Mouse (Mus musculus): ENCODE data around the gene Laptm4a. TPM values are rescaled to one million over a fixed set of nuclear protein-coding genes. Genes with fewer than 3 reads are reported as not detected.

The Laptm4a gene
- polyA plus RNA-seq, 1 experiment from 2014 or later, result 312 TPM

GRCm38 (mm10) chr12:8888445-8888844 is 33.0 kb upstream of the Laptm4a start:
- Histone ChIP-seq H3K27me3 (no peaks in the 10 kb centered on the region), H3K4me2 (no peak overlapping the region), H3K9me3 (replicated peaks) (no peaks in the 10 kb centered on the region), H3K36me3 (no peaks in the 10 kb centered on the region), H3K4me1 (replicated peaks) (peaks cover 19% of the 10 kb centered on the region), H3K27ac (0 out of 2 replicates have a peak overlapping the region, but pooled peaks have one; percentile 45), H3K9ac (no peak overlapping the region), H3K4me3 (no peak overlapping the region)
- WGBS, result 32% methylated on average over 7 of the region's 7 CpGs
- ATAC-seq (replicated peaks; ENCODE audit: insufficient number of reproducible peaks, insufficient read depth, low FRiP score, low read depth), result no peak

DNA sequence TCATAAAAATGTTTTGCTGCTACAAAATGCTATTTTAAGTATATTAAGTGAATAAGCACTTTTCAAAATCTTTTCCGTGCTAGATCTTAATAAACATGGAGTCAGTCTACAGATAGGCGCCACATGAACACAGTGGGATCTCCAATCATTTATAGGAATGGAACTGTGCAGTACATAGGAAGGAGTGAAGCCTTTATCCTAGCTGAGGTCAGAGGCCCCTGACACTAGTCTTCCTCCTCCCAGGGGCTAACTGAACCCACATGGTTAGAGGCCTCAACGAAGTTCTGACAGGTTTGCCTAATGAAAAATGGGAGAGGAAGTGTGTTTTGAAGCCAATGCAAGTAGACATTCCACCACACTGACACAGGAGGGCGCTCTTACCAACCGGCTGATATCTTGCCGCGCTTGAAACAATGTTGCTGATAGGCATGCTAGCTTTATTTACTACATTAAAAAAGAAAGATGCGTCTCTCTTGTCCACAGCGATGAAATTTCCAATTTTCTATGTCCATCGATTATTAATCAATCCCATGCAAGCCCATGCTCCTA is 32.3 kb upstream of the Laptm4a start:
- Histone ChIP-seq H3K27ac (no peak overlapping the region), H3K4me1 (replicated peaks) (peaks cover 22% of the 10 kb centered on the region), H3K9ac (no peak overlapping the region), H3K4me2 (no peak overlapping the region), H3K4me3 (no peak overlapping the region), H3K27me3 (no peaks in the 10 kb centered on the region), H3K36me3 (no peaks in the 10 kb centered on the region), H3K9me3 (replicated peaks) (no peaks in the 10 kb centered on the region)
- WGBS, result 17% methylated on average over 10 of the region's 10 CpGs
- no peak for ATAC-seq (replicated peaks; ENCODE audit: insufficient number of reproducible peaks, insufficient read depth, low FRiP score, low read depth)

DNA sequence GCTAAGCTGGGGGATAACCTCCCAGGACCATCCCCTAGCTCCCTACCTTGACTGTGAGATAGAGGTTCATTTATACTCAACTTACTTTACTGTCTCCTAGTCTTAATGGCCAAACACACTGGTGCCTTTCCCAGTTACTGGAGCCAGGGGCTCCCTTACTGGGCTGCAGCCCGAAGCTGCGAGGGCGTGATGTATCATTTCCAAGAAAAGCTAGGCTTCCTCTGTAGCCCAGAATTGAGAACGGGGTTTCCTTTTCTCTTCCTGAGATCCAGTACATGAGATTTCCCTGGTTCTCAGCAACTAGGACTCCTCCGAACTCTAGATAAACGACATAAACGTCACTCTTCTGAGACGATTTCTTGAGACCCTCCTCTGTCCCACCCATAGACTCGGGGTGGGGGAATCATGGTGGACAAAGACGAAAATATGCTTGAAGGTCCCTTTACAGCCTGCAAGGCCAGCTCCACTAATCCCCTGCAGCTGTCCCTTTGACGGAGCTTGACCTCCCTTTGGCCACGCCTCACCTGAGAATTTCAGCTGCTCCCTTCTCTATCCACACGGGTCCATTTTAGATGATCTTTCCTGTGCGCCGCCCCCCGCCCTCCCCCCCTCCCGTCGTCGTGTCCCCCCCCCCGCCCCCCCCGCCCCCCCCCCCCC is 28.5 kb upstream of the Laptm4a start:
- peak overlapping the region; percentile 25; the same call in 1 of the 2 replicates for H3K4me3 ChIP-seq
- WGBS, result 30% methylated on average over 17 of the region's 21 CpGs

DNA sequence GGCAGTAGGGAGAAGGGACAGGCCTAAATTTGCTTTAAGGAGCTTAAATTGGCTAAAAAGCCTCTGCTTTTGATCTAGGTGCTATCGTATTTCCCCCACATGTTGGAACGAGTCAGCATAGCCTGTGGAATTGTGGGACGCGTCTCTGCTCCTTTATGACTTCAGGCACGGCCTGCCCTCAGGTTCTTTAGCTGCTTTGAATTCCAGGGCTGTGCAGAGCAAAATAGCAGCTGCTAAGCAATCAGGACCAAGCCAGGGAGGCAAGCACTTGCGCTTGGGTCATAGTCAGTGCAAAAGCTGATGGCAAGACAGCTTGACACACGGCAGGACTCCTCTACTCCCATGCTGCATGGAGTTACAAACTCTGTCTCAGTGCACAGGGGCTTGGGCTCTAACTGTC is 24.3 kb upstream of the Laptm4a start:
- WGBS, result 26% methylated on average over 7 of the region's 7 CpGs
- Histone ChIP-seq H3K9me3 (replicated peaks) (no peaks in the 10 kb centered on the region), H3K27me3 (no peaks in the 10 kb centered on the region), H3K36me3 (no peaks in the 10 kb centered on the region), H3K4me1 (replicated peaks) (peaks cover 30% of the 10 kb centered on the region), H3K4me2 (no peak overlapping the region), H3K27ac (peak overlapping the region; percentile 75), H3K4me3 (no peak overlapping the region), H3K9ac (no peak overlapping the region)
- peak; percentile 47 for ATAC-seq (replicated peaks; ENCODE audit: insufficient number of reproducible peaks, insufficient read depth, low FRiP score, low read depth)

More for the DNA sequence above, 28.5 kb upstream of the Laptm4a start:
- Histone ChIP-seq H3K4me1 (replicated peaks) (peaks cover 15% of the 10 kb centered on the region), H3K27me3 (no peaks in the 10 kb centered on the region), H3K27ac (no peak overlapping the region), H3K4me2 (peak overlapping the region; percentile 50), H3K9me3 (replicated peaks) (no peaks in the 10 kb centered on the region), H3K9ac (no peak overlapping the region), H3K36me3 (no peaks in the 10 kb centered on the region)
- ATAC-seq (replicated peaks; ENCODE audit: insufficient number of reproducible peaks, insufficient read depth, low FRiP score, low read depth), result no peak

GRCm38 (mm10) chr12:8898879-8899785 is 22.3 kb upstream of the Laptm4a start:
- Histone ChIP-seq H3K4me1 (replicated peaks) (peaks cover 26% of the 10 kb centered on the region), H3K27ac (no peak overlapping the region; the same call in 1 of the 2 replicates), H3K27me3 (no peaks in the 10 kb centered on the region), H3K4me3 (no peak overlapping the region), H3K4me2 (no peak overlapping the region), H3K36me3 (no peaks in the 10 kb centered on the region), H3K9me3 (replicated peaks) (no peaks in the 10 kb centered on the region), H3K9ac (no peak overlapping the region)
- ATAC-seq (replicated peaks; ENCODE audit: insufficient number of reproducible peaks, insufficient read depth, low FRiP score, low read depth), result no peak
- 65% methylated on average over 19 of the region's 19 CpGs for WGBS

DNA sequence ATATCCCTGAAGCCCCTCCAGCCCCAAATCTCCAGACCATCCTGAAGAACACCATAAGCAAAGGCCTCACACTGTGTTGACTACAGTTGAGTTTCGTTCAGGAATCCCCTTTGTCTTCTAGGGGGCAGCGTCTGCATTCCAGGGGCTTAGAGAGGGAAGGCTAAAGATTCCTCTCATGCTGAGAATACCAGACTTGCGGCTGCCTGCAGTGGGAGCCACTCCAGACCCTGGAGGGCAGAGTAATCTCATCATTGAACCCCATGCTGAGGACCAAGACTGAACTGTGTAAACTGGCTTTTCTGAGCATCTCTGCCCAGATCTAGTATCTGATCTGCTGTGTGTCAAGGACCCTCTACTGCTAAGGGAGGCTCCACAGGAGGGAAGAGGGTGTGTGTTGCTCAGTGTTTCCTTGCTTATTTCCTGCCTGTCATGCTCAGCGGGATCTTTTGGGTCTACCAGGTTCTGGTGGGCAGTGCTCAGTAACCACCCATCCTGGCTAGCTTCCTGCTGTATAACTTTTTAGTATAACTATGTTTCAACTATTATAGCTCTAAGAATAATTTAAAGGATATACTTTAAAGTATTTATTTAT is 21.3 kb upstream of the Laptm4a start:
- Histone ChIP-seq H3K9me3 (replicated peaks) (no peaks in the 10 kb centered on the region), H3K27me3 (no peaks in the 10 kb centered on the region), H3K27ac (peak overlapping the region; percentile 36), H3K4me2 (no peak overlapping the region), H3K36me3 (no peaks in the 10 kb centered on the region), H3K4me3 (no peak overlapping the region), H3K9ac (no peak overlapping the region), H3K4me1 (replicated peaks) (peaks cover 26% of the 10 kb centered on the region)
- no peak for ATAC-seq (replicated peaks; ENCODE audit: insufficient number of reproducible peaks, insufficient read depth, low FRiP score, low read depth)
- 18% methylated on average over 4 of the region's 4 CpGs for WGBS

GRCm38 (mm10) chr12:8900919-8901663 is 20.4 kb upstream of the Laptm4a start:
- ATAC-seq (replicated peaks; ENCODE audit: insufficient number of reproducible peaks, insufficient read depth, low FRiP score, low read depth), result 0 out of 2 replicates have a peak, but pooled peaks have one; percentile 19
- Histone ChIP-seq H3K4me1 (replicated peaks) (peaks cover 26% of the 10 kb centered on the region), H3K9ac (no peak overlapping the region), H3K4me3 (no peak overlapping the region), H3K9me3 (replicated peaks) (no peaks in the 10 kb centered on the region), H3K27ac (no peak overlapping the region), H3K4me2 (no peak overlapping the region), H3K36me3 (no peaks in the 10 kb centered on the region), H3K27me3 (no peaks in the 10 kb centered on the region)
- 23% methylated on average over 5 of the region's 5 CpGs for WGBS

- Histone ChIP-seq H3K27me3 (no peaks in the 10 kb centered on the region), H3K4me2 (no peak overlapping the region), H3K9ac (no peak overlapping the region), H3K36me3 (no peaks in the 10 kb centered on the region), H3K27ac (no peak overlapping the region), H3K4me3 (no peak overlapping the region), H3K9me3 (replicated peaks) (no peaks in the 10 kb centered on the region), H3K4me1 (replicated peaks) (peaks cover 23% of the 10 kb centered on the region)
- no peak for ATAC-seq (replicated peaks; ENCODE audit: insufficient number of reproducible peaks, insufficient read depth, low FRiP score, low read depth)
- 42% methylated on average over 2 of the region's 2 CpGs for WGBS
Measured at GRCm38 (mm10) chr12:8901934-8902333, 19.5 kb upstream of the Laptm4a start.

DNA sequence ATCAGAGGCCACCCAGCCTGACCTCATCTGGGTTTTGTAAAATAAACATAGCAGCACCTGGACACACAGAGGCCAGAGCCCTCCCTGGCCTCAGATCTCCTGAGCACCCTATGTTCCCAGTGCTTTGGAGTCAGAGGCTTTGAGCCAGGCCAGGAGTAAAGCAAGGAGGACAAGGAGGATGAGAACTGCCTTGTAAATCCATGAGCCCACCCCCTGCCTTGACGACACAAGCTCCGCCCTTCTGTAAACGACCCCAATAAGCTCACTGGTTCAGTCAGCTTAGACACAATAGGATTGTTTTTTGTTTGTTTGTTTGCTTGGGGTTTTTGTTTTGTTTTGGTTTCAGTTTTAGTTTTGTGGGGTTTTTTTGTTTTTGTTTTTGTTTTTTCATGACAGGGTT is 19.0 kb upstream of the Laptm4a start:
- no peaks in the 10 kb centered on the region for H3K36me3 ChIP-seq
- H3K27me3 ChIP-seq, result no peaks in the 10 kb centered on the region
- no peak overlapping the region for H3K4me2 ChIP-seq
- H3K9me3 ChIP-seq (replicated peaks), result no peaks in the 10 kb centered on the region
- peaks cover 18% of the 10 kb centered on the region for H3K4me1 ChIP-seq (replicated peaks)
- no peak overlapping the region for H3K9ac ChIP-seq
- H3K27ac ChIP-seq, result no peak overlapping the region
- H3K4me3 ChIP-seq, result no peak overlapping the region
- WGBS, result 39% methylated on average over 3 of the region's 3 CpGs
- ATAC-seq (replicated peaks; ENCODE audit: insufficient number of reproducible peaks, insufficient read depth, low FRiP score, low read depth), result no peak

- ATAC-seq (replicated peaks; ENCODE audit: insufficient number of reproducible peaks, insufficient read depth, low FRiP score, low read depth), result peak; percentile 62
- Histone ChIP-seq H3K27me3 (no peaks in the 10 kb centered on the region), H3K9me3 (replicated peaks) (no peaks in the 10 kb centered on the region), H3K9ac (no peak overlapping the region; the same call in 1 of the 2 replicates), H3K4me1 (replicated peaks) (peaks cover 25% of the 10 kb centered on the region), H3K36me3 (no peaks in the 10 kb centered on the region), H3K27ac (peak overlapping the region; percentile 64), H3K4me3 (no peak overlapping the region), H3K4me2 (no peak overlapping the region)
- 21% methylated on average over 16 of the region's 16 CpGs for WGBS
Measured at GRCm38 (mm10) chr12:8912860-8913685, 8.4 kb upstream of the Laptm4a start.

Data from heart, embryonic 15.5 days (tissue).